Mouse (Mus musculus) retina, embryonic 14.5 days (tissue): ENCODE measurements around the gene Mcm10.

Source experiments
- DNase-seq: peaks from one replicate; pipeline ENCODE4 v3.0.0-alpha.2; 2015; ENCODE audit warnings: low spot score

The Mcm10 gene

DNA sequence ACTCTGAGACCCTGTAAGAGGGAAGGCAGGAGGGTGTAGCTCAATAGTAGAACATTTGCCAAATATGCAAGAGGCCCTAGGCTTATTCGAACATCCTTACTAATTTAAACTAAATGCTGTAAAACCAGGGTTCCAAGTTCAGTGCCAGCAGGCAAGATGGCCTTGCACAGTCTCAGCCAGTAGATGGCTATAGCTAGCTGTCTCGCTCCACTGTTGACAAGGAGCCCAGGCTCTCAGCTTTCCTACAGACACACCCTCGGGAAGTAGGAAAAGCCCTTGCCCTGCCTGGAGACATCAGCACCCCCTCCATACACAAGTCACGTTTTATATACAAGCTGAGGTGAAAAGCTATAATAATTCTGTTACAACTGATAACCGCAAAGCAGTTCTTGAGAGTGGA is 20.1 kb upstream of the Mcm10 start:
- no peak for DNase-seq

DNA sequence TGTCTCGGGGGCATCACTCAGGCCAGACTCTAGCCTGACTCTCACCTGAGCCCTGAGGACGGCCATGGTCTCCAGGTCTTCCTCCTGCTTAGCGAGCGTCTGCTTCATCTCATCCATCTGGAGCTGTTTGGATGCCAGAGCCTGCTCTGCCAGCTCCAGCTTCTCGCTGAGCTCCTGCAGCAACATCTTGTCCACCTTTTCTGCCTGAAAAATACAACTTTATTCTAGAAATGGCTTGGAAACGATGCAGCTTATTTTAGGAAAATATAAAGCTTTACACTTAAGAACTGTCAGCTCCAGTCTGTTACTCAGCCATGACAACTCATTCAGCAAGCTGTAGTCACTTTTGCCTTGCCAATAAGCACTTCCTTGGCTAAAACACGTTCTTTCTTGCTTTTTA is 18.6 kb upstream of the Mcm10 start:
- DNase-seq = no peak

- DNase-seq = no peak
Observed at GRCm38 (mm10) chr2:5029808-5030207, 17.2 kb upstream of the Mcm10 start.

- DNase-seq = no peak
Observed at GRCm38 (mm10) chr2:5028047-5028446, 15.5 kb upstream of the Mcm10 start.

GRCm38 (mm10) chr2:5027057-5027456 is 14.5 kb upstream of the Mcm10 start:
- DNase-seq = no peak

GRCm38 (mm10) chr2:5025162-5025733 is 12.7 kb upstream of the Mcm10 start:
- no peak for DNase-seq

GRCm38 (mm10) chr2:5023699-5024399 is 11.3 kb upstream of the Mcm10 start:
- no peak for DNase-seq

DNA sequence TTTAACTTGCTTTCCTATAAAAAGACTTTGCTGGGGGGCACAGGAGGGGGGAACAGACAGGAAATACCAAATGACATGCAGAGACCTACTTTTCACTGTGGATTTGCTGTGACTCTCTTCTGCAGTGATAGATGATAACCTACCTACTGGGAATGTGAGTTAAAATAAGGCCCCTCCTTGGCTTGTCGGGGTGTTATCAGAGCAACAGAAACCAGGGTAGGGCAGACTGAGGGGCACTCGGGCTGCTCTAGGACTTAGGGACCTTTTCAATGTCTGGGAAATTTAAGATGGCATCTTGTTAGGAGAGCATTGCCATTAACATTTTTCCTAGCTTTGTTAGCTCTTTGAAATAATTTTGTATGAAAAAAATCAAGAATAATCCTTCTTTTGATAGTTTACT is 10.7 kb upstream of the Mcm10 start:
- no peak for DNase-seq

GRCm38 (mm10) chr2:5019708-5020107 is 7.1 kb upstream of the Mcm10 start:
- no peak for DNase-seq

- DNase-seq = no peak
Observed at GRCm38 (mm10) chr2:5016922-5017321, 4.3 kb upstream of the Mcm10 start.

DNA sequence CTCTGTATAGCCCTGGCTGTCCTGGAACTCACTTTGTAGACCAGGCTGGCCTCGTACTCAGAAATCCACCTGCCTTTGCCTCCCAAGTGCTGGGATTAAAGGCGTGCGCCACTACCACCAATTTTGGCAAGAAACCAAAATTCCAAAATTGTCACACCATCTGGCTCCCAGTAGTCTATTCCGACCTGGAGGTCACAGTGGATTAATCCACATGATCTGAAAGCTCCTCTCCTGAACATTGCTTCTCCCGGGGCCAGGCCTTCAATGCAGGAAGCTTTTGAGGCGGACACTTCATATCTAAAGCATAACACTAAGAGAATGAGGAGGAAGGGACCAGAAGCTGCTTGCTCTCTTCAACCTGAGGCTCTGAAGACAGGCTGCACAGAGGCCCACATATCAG is 2.9 kb upstream of the Mcm10 start:
- DNase-seq = no peak

DNA sequence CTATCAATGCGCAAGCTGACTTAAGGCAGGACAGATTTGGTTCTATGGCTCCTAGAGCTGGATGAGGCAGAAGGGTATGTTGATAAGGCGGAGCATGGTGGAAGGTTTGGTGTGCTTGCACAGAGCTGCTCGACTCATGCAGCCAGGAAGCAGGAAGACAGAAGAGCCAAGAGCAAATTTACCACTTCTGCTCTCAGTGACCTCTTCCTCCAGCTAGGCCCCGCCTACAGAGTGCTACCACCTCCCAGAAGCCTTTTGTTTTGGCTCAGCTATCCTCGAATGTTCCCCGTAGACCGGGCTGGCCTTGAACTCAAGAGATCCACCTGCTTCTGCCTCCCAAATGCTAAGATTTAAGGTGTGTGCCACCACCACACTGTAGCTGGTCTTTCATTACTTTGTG is 2.0 kb upstream of the Mcm10 start:
- no peak for DNase-seq

- DNase-seq = no peak
Observed at GRCm38 (mm10) chr2:5011898-5012490, 597 bp downstream of the Mcm10 start.

DNA sequence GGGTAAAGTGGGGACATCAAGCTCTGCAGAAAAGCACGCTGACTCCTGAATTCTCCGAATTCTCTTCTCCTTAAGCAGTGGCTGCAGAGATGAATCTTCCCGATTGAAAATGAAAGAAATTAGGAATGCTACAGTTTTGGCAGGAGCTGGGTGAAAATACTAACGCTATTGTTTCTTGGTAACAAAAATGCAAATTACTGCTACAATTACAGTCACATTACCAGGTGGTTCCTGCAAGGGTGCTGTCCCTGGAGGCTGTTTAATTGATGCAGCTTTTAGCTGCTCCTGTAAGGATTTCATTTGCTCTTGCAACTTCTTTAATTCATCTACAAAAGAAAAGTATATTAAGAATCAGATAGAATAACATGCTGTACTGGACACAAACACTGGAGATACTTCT is 5.5 kb downstream of the Mcm10 start:
- no peak for DNase-seq

GRCm38 (mm10) chr2:5001266-5001665 is 11.3 kb downstream of the Mcm10 start:
- no peak for DNase-seq

DNA sequence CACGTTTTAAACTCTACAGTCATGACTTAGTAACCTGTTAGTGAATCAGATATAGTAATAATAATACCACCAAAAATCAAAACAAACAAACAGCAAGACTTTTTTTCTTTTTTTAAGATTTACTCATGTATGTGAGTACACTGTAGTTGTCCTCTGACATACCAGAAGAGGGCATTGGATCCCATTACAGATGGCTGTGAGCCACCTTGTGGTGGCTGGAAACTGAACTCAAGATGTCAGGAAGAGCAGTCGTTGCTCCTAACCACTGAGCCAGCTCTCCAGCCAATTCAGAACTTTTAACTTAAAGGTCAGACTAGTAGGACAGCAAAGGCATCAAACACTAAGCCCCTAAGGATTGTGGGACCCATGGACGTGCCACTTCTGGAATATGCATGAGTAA is 13.7 kb downstream of the Mcm10 start:
- no peak for DNase-seq

GRCm38 (mm10) chr2:4996421-4996824 is 16.2 kb downstream of the Mcm10 start:
- no peak for DNase-seq

- DNase-seq = no peak
Observed at GRCm38 (mm10) chr2:4995646-4996045, 16.9 kb downstream of the Mcm10 start.

DNA sequence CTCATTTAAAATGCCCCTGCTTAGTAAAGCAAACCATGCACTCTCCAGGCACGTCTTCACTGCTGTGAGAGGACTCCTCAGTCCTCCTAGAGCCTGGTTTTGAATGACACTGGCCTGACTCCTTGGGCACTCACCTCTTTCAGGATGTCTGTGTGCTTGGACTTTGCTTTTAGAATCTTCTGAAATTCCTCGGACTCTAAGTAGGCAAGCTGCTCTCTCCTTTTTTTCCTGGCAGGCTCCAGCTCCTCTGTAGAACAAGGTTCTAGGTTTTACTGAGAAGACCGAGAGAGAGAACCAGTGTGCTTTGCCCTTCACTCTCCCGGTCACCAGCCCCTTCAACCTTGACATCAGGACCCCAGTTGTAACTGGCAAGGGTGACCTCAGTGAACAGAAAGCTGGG is 18.2 kb downstream of the Mcm10 start:
- no peak for DNase-seq

GRCm38 (mm10) chr2:4993584-4993983 is 19.0 kb downstream of the Mcm10 start:
- DNase-seq = no peak

GRCm38 (mm10) chr2:4988826-4989424 is 23.7 kb downstream of the Mcm10 start:
- no peak for DNase-seq

- no peak for DNase-seq
Observed at GRCm38 (mm10) chr2:4987388-4988180, 25.0 kb downstream of the Mcm10 start.

- DNase-seq = no peak
Observed at GRCm38 (mm10) chr2:4986798-4987197, 25.8 kb downstream of the Mcm10 start.
